Mouse (Mus musculus) heart, embryonic 11.5 days (tissue): ENCODE data around the gene Scyl1. TPM values are rescaled to one million over a fixed set of nuclear protein-coding genes. Genes with fewer than 3 reads are reported as not detected.
A peak's percentile ranks its signal among the peaks of the same experiment; 100 is the strongest.

ENCODE experiments used
- ATAC-seq: fragments of 200-750 bp; cut with Nextera tagmentation; replicated peaks from 2 replicates; pipeline ENCODE4 v1.8.0; 2017; ENCODE audit warnings: moderate library complexity; ENCODE audit not compliant: insufficient number of reproducible peaks, low FRiP score, low TSS enrichment
- H3K27ac ChIP-seq: fragments of 300-500 bp; sonication (generic); 2 replicates; pipeline ENCODE4 v1.5.1; 2014; ENCODE audit warnings: mild to moderate bottlenecking, low read depth, low read length
- H3K27me3 ChIP-seq: fragments of 300-500 bp; sonication (generic); 2 replicates; pipeline ENCODE4 v1.6.1; 2014; ENCODE audit warnings: mild to moderate bottlenecking, low read length, mixed read lengths; ENCODE audit not compliant: control insufficient read depth, insufficient read depth
- H3K36me3 ChIP-seq: fragments of 300-500 bp; sonication (generic); 2 replicates; pipeline ENCODE4 v1.6.1; 2014; ENCODE audit warnings: mild to moderate bottlenecking, low read length, moderate library complexity, mixed read lengths; ENCODE audit not compliant: control insufficient read depth, insufficient read depth
- H3K4me1 ChIP-seq: fragments of 300-500 bp; sonication (generic); 2 replicates; pipeline ENCODE4 v1.6.1; 2014; ENCODE audit warnings: low read length; ENCODE audit not compliant: control insufficient read depth, insufficient read depth
- H3K4me2 ChIP-seq: fragments of 300-500 bp; sonication (generic); 2 replicates; pipeline ENCODE4 v1.6.1; 2014; ENCODE audit warnings: mild to moderate bottlenecking, moderate library complexity
- H3K4me3 ChIP-seq: fragments of 300-500 bp; sonication (generic); 2 replicates; pipeline ENCODE4 v1.5.1; 2014; ENCODE audit warnings: low read depth, low read length
- H3K9ac ChIP-seq: fragments of 300-500 bp; sonication (generic); 2 replicates; pipeline ENCODE4 v1.6.1; 2014; ENCODE audit warnings: mild to moderate bottlenecking, low read depth, low read length, moderate library complexity
- H3K9me3 ChIP-seq: fragments of 300-500 bp; sonication (generic); replicated peaks from 2 replicates; pipeline ENCODE4 v1.6.1; 2016; ENCODE audit warnings: low read length; ENCODE audit not compliant: control insufficient read depth
- WGBS: fragments of 180-500 bp; shearing (Covaris S2); extraction: QIAGEN DNeasy Blood & Tissue Kit; methylation state at CpG from one replicate; pipeline ENCODE4 v1.1.7; 2014; ENCODE audit not compliant: insufficient replicate concordance; 5-methylcytosine and 5-hydroxymethylcytosine counted together
- polyA plus RNA-seq: library from polyadenylated mRNA; unstranded; fragments of >200 nt; fragmentation: Nextera tagmentation; extraction: Ambion mirVana; gene quantifications from 2 replicates; pipeline ENCODE4 v1.2.1, GENCODE M21; 2014

Scyl1 gene
- polyA plus RNA-seq, 1 experiment from 2014 or later = 59.4 TPM

DNA sequence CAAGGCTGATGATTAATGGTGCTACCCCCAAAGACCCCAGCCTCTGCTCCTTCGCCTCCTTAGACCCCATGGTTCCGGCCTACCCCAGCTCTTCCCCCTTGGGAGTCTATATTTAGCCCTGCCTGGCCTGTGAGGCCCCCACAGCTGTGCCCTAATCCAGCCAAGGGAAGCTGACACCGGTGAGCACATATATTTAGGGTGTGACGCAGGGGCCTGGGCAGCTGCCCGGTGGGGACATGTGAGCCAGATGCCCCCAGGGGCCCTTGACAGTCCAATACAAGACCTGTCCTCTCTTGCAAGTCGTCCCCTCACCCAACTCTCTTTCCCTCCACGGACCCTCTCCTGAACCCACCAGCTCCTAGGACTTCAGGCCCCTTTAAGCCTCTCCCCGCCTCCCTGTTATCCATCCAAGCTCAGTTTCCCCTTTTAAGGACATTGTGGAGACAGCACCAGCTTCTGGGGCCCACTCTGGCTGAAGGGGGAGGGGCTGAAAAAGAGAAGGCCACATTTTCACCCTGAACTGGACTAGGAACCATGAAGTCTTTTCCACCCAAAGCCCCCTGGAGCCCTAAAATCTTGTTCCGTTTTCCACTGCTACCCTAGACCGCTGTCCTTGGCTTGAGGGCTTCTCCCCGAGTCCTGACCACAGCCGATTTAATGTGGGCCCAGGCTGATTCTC is 46.1 kb downstream of the Scyl1 start:
- H3K9me3 ChIP-seq = no peaks in the 10 kb centered on the region
- peak overlapping the region; percentile 93 for H3K4me2 ChIP-seq
- WGBS = 38% methylated on average over 12 of the region's 12 CpGs
- H3K4me3 ChIP-seq = peak overlapping the region; percentile 81
- peaks cover 25% of the 10 kb centered on the region for H3K36me3 ChIP-seq
- H3K9ac ChIP-seq = peak overlapping the region; percentile 97
- H3K27ac ChIP-seq = peak overlapping the region; percentile 91
- peak; percentile 44 for ATAC-seq
- H3K4me1 ChIP-seq = peaks cover 45% of the 10 kb centered on the region
- H3K27me3 ChIP-seq = no peaks in the 10 kb centered on the region

DNA sequence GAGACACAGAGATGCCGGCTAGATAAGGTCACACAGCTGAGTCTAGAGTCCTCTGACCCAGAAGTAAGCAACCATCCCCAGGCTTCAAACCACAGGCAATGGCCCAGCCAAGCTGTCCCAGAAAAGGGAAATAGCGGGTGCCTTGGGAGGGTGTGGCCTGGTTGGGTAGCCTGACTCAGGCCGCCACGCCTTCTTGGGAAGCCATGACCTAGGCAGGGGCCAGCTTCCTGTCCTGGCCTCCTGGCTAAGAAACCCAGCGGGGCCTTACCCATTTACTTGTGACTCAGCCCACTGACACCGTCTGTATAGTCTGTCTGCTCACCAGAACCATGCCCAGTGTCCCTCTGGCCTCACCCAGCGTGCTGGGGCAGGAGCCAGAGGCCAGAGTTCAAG is 46.7 kb downstream of the Scyl1 start:
- Histone ChIP-seq H3K9me3 (no peaks in the 10 kb centered on the region), H3K36me3 (peaks cover 32% of the 10 kb centered on the region)
- ATAC-seq = 0 out of 2 replicates have a peak, but pooled peaks have one; percentile 33

DNA sequence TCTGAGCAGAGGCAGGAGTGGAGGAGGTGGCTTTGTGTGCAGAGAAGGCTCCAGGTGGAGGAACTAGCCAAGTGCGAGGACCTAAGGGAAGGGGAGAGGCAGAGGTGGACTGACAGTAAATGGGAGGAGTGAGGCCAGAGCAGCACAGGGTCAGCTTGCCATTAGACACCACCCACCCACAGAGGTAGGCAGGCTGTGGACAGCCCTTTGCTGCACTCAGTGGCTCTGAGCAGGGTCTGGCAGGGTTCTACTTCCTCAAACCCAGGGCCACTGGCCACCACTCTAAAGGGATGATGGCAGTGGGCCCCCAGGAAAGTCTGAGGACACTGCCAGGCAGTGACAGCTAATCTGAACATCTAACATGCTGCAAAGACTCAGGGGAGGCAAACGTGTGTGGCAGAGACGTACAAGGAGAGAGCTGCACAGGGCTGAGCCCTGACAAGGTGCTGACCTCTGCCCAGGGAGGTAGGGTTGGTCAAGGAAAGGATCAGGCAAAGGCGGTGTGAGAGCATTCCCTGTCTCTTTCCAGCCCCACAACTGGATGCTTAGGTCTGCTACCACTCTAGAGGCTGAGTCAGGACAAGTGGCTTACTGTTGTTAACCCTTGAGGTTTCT is 47.2 kb downstream of the Scyl1 start:
- Histone ChIP-seq H3K27ac (peak overlapping the region; percentile 91), H3K9ac (peak overlapping the region; percentile 97), H3K36me3 (peaks cover 37% of the 10 kb centered on the region), H3K9me3 (no peaks in the 10 kb centered on the region), H3K4me3 (peak overlapping the region; percentile 81), H3K27me3 (no peaks in the 10 kb centered on the region), H3K4me2 (peak overlapping the region; percentile 93), H3K4me1 (peaks cover 45% of the 10 kb centered on the region)
- no peak for ATAC-seq
- WGBS = 25% methylated on average over 4 of the region's 4 CpGs

More for the DNA sequence above, 46.7 kb downstream of the Scyl1 start:
- Histone ChIP-seq H3K27ac (peak overlapping the region; percentile 91), H3K9ac (peak overlapping the region; percentile 97), H3K4me1 (peaks cover 45% of the 10 kb centered on the region), H3K4me2 (peak overlapping the region; percentile 93), H3K27me3 (no peaks in the 10 kb centered on the region), H3K4me3 (peak overlapping the region; percentile 81)
- 27% methylated on average over 7 of the region's 7 CpGs for WGBS

DNA sequence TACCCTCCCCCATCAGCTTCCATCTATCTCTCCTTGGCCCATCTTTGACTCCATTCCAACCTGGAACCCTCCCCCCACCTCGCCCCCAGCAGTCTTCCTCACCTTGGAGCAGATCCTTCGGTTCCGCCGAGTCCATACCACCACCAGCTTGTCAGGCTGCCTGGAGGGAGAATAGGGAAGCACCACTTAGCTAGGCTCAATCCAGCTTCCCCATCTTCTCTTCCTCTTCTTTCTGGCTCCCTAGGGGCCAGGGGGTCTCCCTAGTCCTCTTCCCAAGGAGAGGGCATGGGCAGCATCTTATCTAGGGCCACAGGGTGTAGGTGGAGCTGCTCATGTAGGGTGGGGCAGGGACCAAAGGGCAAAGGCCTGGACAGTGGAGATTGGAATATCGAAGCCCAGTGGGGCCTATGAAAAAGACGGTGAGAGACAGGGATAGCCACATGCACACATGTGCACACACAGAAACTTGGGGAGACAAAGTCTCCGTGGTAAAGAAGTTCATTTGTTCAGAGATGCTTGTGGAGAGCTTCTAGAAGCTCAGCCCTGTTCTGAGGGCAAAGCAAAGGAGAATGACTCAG is 48.3 kb downstream of the Scyl1 start:
- H3K4me3 ChIP-seq = 0 out of 2 replicates have a peak overlapping the region, but pooled peaks have one; percentile 8
- peak overlapping the region; percentile 93 for H3K4me2 ChIP-seq
- WGBS = 80% methylated on average over 7 of the region's 7 CpGs
- peak overlapping the region; percentile 49; the same call in 1 of the 2 replicates for H3K9ac ChIP-seq
- H3K27ac ChIP-seq = peak overlapping the region; percentile 50; the same call in 1 of the 2 replicates
- H3K27me3 ChIP-seq = no peaks in the 10 kb centered on the region
- peaks cover 46% of the 10 kb centered on the region for H3K36me3 ChIP-seq
- H3K9me3 ChIP-seq = no peaks in the 10 kb centered on the region
- no peak for ATAC-seq
- peaks cover 35% of the 10 kb centered on the region for H3K4me1 ChIP-seq

DNA sequence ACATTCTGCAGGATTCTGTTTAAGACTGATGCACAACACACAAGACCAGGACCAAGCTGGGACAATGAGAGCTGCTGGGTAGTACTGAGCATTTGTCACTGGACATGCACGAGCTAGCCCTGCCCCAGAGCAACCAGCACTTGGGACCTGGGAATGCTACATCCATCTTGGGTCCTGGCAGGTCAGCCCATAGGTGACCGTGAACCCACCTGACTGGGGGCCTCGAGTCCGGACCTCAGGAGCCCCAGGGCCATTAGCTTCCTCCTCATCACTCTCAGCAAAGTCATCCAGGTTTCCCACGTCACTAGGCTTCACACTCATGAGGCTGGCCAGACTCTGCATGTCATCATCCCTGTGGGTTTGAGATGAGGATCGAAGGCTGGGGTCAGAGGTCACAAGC is 50.0 kb downstream of the Scyl1 start:
- peaks cover 26% of the 10 kb centered on the region for H3K4me1 ChIP-seq
- H3K27ac ChIP-seq = no peak overlapping the region
- H3K36me3 ChIP-seq = peaks cover 46% of the 10 kb centered on the region
- no peak overlapping the region for H3K4me2 ChIP-seq
- WGBS = 96% methylated on average over 6 of the region's 6 CpGs
- no peaks in the 10 kb centered on the region for H3K9me3 ChIP-seq
- H3K4me3 ChIP-seq = no peak overlapping the region
- H3K9ac ChIP-seq = no peak overlapping the region
- no peaks in the 10 kb centered on the region for H3K27me3 ChIP-seq
- ATAC-seq = no peak

DNA sequence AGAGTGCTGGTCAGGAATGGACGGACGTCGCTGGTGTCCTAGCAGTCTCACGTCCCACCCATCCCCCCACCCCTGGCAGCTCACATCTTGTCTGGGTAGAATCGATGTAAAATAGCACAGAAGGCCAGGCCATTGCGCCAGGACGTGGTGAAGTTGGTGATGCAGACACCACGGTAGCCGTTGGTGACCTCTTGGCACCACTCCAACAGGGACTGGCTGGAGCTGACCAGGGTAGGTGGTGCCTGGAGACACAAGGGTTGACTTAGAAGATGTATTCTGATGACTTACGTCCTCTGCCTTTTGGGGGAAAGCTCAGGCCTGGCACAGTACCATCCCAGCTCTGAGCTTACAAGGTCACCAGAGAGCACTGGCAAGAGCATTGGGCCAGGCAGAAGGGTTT is 54.3 kb downstream of the Scyl1 start:
- no peak overlapping the region for H3K4me2 ChIP-seq
- ATAC-seq = no peak
- no peak overlapping the region for H3K27ac ChIP-seq
- H3K9me3 ChIP-seq = no peaks in the 10 kb centered on the region
- WGBS = 56% methylated on average over 10 of the region's 10 CpGs
- no peak overlapping the region for H3K4me3 ChIP-seq
- peaks cover 39% of the 10 kb centered on the region for H3K36me3 ChIP-seq
- H3K27me3 ChIP-seq = no peaks in the 10 kb centered on the region
- H3K4me1 ChIP-seq = peaks cover 15% of the 10 kb centered on the region
- H3K9ac ChIP-seq = no peak overlapping the region

DNA sequence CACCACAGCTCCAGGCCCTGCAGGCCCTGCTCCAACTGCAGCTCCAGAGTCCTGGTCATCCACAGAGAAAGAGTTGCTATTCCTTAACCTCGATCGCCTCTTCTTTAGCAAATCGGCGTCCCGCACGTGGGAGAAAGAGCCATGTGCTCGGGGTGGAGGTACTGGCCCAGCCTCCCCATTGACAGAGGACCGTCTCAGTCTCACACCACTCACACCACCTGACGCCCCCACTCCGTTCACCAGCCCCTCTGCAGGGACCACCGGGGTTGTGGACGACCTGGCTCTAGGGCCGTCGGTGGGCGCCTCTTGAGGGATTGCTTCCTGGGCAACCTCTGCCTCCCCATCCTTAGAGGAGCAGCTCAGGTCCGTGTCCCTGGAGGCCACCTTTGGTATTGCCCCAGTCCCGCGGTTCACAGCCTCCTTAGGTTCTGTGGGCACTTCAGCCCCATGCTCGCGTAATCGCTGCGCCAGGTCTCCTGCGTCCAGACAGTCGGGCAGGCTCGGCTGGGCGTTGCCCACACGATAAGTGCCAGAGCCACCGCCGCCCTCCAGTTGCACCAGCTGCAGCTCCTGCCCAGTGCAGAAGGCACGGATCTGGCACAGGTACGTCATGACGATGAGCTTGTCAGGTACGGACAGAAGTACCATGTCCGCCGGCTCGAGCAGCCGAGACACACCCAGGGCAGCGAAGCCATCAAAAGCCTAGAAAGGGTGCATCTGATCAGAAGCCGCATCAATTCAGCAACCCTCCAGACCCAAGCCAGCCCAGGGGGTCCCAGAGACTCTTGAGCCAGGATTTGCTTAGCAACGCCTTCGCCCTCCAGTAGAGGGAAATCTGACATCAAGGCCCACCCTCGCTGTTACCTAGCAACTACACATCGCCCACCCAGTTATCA is 55.2 kb downstream of the Scyl1 start:
- no peak overlapping the region; the same call in 1 of the 2 replicates for H3K9ac ChIP-seq
- no peaks in the 10 kb centered on the region for H3K27me3 ChIP-seq
- ATAC-seq = peak; percentile 33; the same call in 1 of the 2 replicates
- no peak overlapping the region for H3K27ac ChIP-seq
- H3K4me2 ChIP-seq = peak overlapping the region; percentile 22; the same call in 1 of the 2 replicates
- no peak overlapping the region for H3K4me3 ChIP-seq
- H3K4me1 ChIP-seq = peaks cover 15% of the 10 kb centered on the region
- peaks cover 33% of the 10 kb centered on the region for H3K36me3 ChIP-seq
- WGBS = 35% methylated on average over 43 of the region's 43 CpGs
- H3K9me3 ChIP-seq = no peaks in the 10 kb centered on the region

DNA sequence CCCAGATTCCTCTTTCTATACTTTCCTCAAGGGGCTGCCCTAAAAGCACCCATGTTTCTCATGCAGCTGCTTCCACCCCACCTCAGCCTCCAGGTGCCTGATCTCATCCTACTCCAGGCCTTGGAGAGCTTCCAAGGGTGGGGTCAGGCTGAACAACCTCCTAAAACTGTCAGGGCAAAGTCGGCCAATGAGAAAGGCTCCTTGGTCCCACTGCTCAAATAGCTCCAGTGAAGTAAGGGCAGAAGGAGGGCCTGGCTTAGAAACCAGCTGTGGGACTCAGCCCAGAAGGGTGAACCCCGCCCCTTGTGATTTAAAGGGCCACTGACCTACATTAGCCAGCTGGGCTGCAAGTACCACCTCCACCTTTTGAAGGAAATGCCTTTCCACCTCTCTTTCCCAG is 57.5 kb downstream of the Scyl1 start:
- Histone ChIP-seq H3K36me3 (peaks cover 29% of the 10 kb centered on the region), H3K4me3 (no peak overlapping the region), H3K4me2 (peak overlapping the region; percentile 37; the same call in 1 of the 2 replicates), H3K9ac (no peak overlapping the region), H3K27me3 (no peaks in the 10 kb centered on the region), H3K27ac (no peak overlapping the region), H3K4me1 (peaks cover 15% of the 10 kb centered on the region), H3K9me3 (no peaks in the 10 kb centered on the region)
- 21% methylated on average over 2 of the region's 2 CpGs for WGBS
- ATAC-seq = no peak
